Mouse (Mus musculus): Measurements from ENCODE around the gene Tiam2. TPM values are rescaled to one million over a fixed set of nuclear protein-coding genes. Genes with fewer than 3 reads are reported as not detected.
A peak's percentile ranks its signal among the peaks of the same experiment; 100 is the strongest.

The Tiam2 gene
- polyA plus RNA-seq, 1 experiment from 2014 or later, result 3.3 TPM

DNA sequence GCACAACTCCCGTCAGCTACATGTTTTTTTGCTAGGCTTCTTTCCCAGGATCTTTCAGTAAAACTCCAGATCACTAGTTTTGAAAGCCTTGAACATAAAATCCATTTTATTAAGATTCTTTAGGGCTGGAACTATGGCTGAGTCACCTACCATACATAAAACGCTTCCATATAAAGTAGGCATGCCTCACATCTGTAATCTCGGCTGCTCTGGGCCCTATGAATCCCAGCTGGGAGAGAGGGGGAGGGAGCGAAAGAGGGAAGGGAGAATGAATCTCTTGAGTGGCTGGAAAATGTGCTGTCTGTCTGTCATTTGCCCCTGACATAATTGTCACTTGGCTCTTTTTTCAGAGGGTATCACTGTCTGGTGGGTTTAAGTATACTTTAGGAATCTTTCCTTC is 139.5 kb downstream of the Tiam2 start:
- Histone ChIP-seq H3K27ac (no peak overlapping the region), H3K4me1 (replicated peaks; ENCODE audit: insufficient read depth, low read length) (no peaks in the 10 kb centered on the region), H3K27me3 (ENCODE audit: insufficient read depth, low read length) (no peaks in the 10 kb centered on the region), H3K9me3 (replicated peaks; ENCODE audit: low read length) (no peaks in the 10 kb centered on the region), H3K9ac (ENCODE audit: low read depth, low read length) (no peak overlapping the region), H3K4me2 (ENCODE audit: low read length) (no peak overlapping the region), H3K4me3 (replicated peaks; ENCODE audit: low read depth, low read length) (no peak overlapping the region), H3K36me3 (ENCODE audit: insufficient read depth, low read length) (no peaks in the 10 kb centered on the region)
- no peak for DNase-seq (ENCODE audit: low spot score)
- TF ChIP-seq CTCF (IDR thresholded peaks at IDR 0.05; ENCODE audit: low read depth), result no peak
- 79% methylated on average over 4 of the region's 4 CpGs for WGBS
- no peak for ATAC-seq (replicated peaks; ENCODE audit: low FRiP score, low read depth)

DNA sequence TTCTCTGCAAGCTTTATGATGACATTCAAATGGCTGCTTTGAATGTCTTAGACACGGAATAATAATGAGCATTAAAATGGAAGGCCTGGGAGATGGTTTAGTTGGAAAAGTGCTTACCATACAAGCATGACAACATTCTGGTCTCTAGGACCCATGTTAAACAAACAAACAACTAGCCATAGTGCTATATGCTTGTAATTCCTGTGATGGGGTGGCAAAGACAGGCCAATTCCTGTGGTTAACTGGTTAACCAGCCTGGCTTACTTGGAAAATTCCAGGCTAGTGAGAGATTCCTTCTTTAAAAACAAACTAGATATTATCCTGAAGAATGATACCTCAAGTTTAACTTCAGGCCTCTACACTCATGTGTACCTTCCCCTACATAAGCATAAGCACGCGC is 140.3 kb downstream of the Tiam2 start:
- WGBS, result 94% methylated on average over 3 of the region's 3 CpGs
- no peaks in the 10 kb centered on the region for H3K9me3 ChIP-seq (replicated peaks; ENCODE audit: low read length)
- TF ChIP-seq CTCF (IDR thresholded peaks at IDR 0.05; ENCODE audit: low read depth), result no peak
- ATAC-seq (replicated peaks; ENCODE audit: low FRiP score, low read depth), result no peak
- no peak overlapping the region for H3K27ac ChIP-seq
- no peak for DNase-seq (ENCODE audit: low spot score)
- H3K4me1 ChIP-seq (replicated peaks; ENCODE audit: insufficient read depth, low read length), result no peaks in the 10 kb centered on the region
- no peaks in the 10 kb centered on the region for H3K27me3 ChIP-seq (ENCODE audit: insufficient read depth, low read length)
- no peak overlapping the region for H3K9ac ChIP-seq (ENCODE audit: low read depth, low read length)
- no peak overlapping the region for H3K4me2 ChIP-seq (ENCODE audit: low read length)
- H3K36me3 ChIP-seq (ENCODE audit: insufficient read depth, low read length), result no peaks in the 10 kb centered on the region
- no peak overlapping the region for H3K4me3 ChIP-seq (replicated peaks; ENCODE audit: low read depth, low read length)

DNA sequence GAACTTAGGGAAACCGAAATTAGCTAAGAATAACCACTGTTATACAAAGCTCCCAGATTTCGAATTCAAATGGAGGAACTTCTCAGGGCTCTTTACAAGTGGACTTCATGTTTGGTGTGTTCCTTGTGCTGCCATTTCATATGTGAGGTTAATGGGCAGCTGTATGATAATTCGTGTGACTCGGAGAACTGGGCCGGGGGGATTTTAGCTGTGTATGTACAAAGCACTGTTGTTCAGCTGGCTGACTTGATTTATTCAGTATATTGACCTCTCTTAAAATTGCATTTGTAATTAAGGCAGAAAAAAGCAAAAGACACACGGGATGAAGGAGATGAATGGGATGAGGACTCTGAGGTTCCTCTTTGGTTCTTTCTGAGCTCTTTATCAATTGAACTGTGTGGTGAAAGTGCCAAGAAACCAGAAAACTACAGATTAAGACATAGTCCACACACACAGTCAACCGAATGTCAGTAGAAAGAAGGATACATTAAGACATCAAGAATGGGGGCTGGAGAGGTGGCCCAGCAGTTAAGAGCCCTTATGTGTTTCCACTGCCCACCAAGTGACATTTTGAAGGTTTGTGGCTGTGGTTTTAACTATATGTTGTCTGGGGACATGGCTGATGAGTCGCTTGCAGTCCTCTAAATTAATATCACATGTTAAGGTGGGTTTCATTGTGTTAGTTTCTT is 141.4 kb downstream of the Tiam2 start:
- H3K9ac ChIP-seq (ENCODE audit: low read depth, low read length), result no peak overlapping the region
- H3K4me2 ChIP-seq (ENCODE audit: low read length), result no peak overlapping the region
- no peaks in the 10 kb centered on the region for H3K27me3 ChIP-seq (ENCODE audit: insufficient read depth, low read length)
- no peak for DNase-seq (ENCODE audit: low spot score)
- no peak overlapping the region for H3K27ac ChIP-seq
- no peak overlapping the region for H3K4me3 ChIP-seq (replicated peaks; ENCODE audit: low read depth, low read length)
- WGBS, result 80% methylated on average over 8 of the region's 8 CpGs
- H3K36me3 ChIP-seq (ENCODE audit: insufficient read depth, low read length), result no peaks in the 10 kb centered on the region
- ATAC-seq (replicated peaks; ENCODE audit: low FRiP score, low read depth), result no peak
- H3K4me1 ChIP-seq (replicated peaks; ENCODE audit: insufficient read depth, low read length), result no peaks in the 10 kb centered on the region
- no peak for TF ChIP-seq CTCF (IDR thresholded peaks at IDR 0.05; ENCODE audit: low read depth)
- H3K9me3 ChIP-seq (replicated peaks; ENCODE audit: low read length), result no peaks in the 10 kb centered on the region

GRCm38 (mm10) chr17:3472018-3472417 is 145.6 kb downstream of the Tiam2 start:
- Histone ChIP-seq H3K9ac (ENCODE audit: low read depth, low read length) (no peak overlapping the region), H3K4me1 (replicated peaks; ENCODE audit: insufficient read depth, low read length) (no peaks in the 10 kb centered on the region), H3K4me3 (replicated peaks; ENCODE audit: low read depth, low read length) (no peak overlapping the region), H3K4me2 (ENCODE audit: low read length) (no peak overlapping the region), H3K27ac (no peak overlapping the region), H3K27me3 (ENCODE audit: insufficient read depth, low read length) (no peaks in the 10 kb centered on the region), H3K9me3 (replicated peaks; ENCODE audit: low read length) (no peaks in the 10 kb centered on the region), H3K36me3 (ENCODE audit: insufficient read depth, low read length) (no peaks in the 10 kb centered on the region)
- no peak for ATAC-seq (replicated peaks; ENCODE audit: low FRiP score, low read depth)
- TF ChIP-seq CTCF (IDR thresholded peaks at IDR 0.05; ENCODE audit: low read depth), result no peak
- no peak for DNase-seq (ENCODE audit: low spot score)
- WGBS, result 81% methylated on average over 6 of the region's 6 CpGs

DNA sequence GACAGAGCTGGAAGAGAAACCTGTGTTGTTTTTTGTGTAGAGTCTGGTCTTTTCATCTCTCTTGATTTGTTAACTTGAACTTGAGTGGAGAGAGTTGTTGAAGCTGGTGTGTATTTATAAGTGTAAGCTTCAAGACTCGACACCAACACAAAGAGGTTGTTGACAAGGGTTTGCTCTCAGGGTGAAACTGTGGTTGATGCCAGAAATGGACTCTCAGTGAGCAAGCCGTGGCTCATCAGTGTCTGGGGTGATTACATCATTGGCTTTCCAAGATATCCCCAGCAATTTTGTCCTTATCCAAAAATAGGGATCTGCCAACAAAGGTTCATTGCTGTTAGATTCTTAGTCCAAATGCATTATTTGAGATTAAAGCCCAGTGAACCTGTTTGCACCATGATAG is 150.2 kb downstream of the Tiam2 start:
- no peaks in the 10 kb centered on the region for H3K27me3 ChIP-seq (ENCODE audit: insufficient read depth, low read length)
- DNase-seq (ENCODE audit: low spot score) (no peak), ATAC-seq (replicated peaks; ENCODE audit: low FRiP score, low read depth) (no peak)
- H3K4me3 ChIP-seq (replicated peaks; ENCODE audit: low read depth, low read length), result no peak overlapping the region
- 79% methylated on average over 2 of the region's 2 CpGs for WGBS
- no peak overlapping the region for H3K9ac ChIP-seq (ENCODE audit: low read depth, low read length)
- no peak overlapping the region for H3K4me2 ChIP-seq (ENCODE audit: low read length)
- no peaks in the 10 kb centered on the region for H3K9me3 ChIP-seq (replicated peaks; ENCODE audit: low read length)
- no peak for TF ChIP-seq CTCF (IDR thresholded peaks at IDR 0.05; ENCODE audit: low read depth)
- no peak overlapping the region for H3K27ac ChIP-seq
- H3K36me3 ChIP-seq (ENCODE audit: insufficient read depth, low read length), result no peaks in the 10 kb centered on the region
- H3K4me1 ChIP-seq (replicated peaks; ENCODE audit: insufficient read depth, low read length), result no peaks in the 10 kb centered on the region

GRCm38 (mm10) chr17:3481576-3482575 is 155.5 kb downstream of the Tiam2 start:
- Histone ChIP-seq H3K36me3 (ENCODE audit: insufficient read depth, low read length) (no peaks in the 10 kb centered on the region), H3K9ac (ENCODE audit: low read depth, low read length) (no peak overlapping the region)
- ATAC-seq (replicated peaks; ENCODE audit: low FRiP score, low read depth), result no peak

More at GRCm38 (mm10) chr17:3481576-3482575, 155.5 kb downstream of the Tiam2 start:
- TF ChIP-seq CTCF (IDR thresholded peaks at IDR 0.05; ENCODE audit: low read depth), result peak; percentile 42; the same call in 1 of the 2 replicates
- no peak overlapping the region for H3K4me3 ChIP-seq (replicated peaks; ENCODE audit: low read depth, low read length)
- H3K27ac ChIP-seq, result no peak overlapping the region
- peak; percentile 29 for DNase-seq (ENCODE audit: low spot score)
- 65% methylated on average over 7 of the region's 7 CpGs for WGBS
- no peaks in the 10 kb centered on the region for H3K9me3 ChIP-seq (replicated peaks; ENCODE audit: low read length)
- H3K4me1 ChIP-seq (replicated peaks; ENCODE audit: insufficient read depth, low read length), result no peaks in the 10 kb centered on the region
- H3K4me2 ChIP-seq (ENCODE audit: low read length), result no peak overlapping the region
- no peaks in the 10 kb centered on the region for H3K27me3 ChIP-seq (ENCODE audit: insufficient read depth, low read length)
